Mouse (Mus musculus) spleen, postnatal 4 days (tissue): ENCODE results near the gene Ifi214.
"Not testable (repeated sequence)": the region's sequence is repeated elsewhere in the genome, so short reads cannot be mapped to it uniquely, and the experiment has no call there.

Source experiments
- DNase-seq, 2 experiments: peaks; one replicate each; pipeline ENCODE4 v3.0.0; 2022; ENCODE audit warnings: low spot score in 2 of 2

Ifi214 gene

GRCm38 (mm10) chr1:173535791-173536190, at the start of gene Ifi214:
Gene Ifi214, minus strand, starts transcription at chr1:173535957.
- not testable (repeated sequence) for DNase-seq

- DNase-seq = no peak
Observed at GRCm38 (mm10) chr1:173579921-173580585, 44.3 kb upstream of the Ifi214 start.

- no peak for DNase-seq
Observed at GRCm38 (mm10) chr1:173579079-173579478, 43.3 kb upstream of the Ifi214 start.

GRCm38 (mm10) chr1:173550491-173551050, 14.8 kb upstream of the Ifi214 start:
- not testable (repeated sequence) for DNase-seq

GRCm38 (mm10) chr1:173548798-173549197, 13.0 kb upstream of the Ifi214 start:
- DNase-seq = not testable (repeated sequence)

- no peak for DNase-seq
Observed at GRCm38 (mm10) chr1:173521452-173521851, 14.3 kb downstream of the Ifi214 start.

GRCm38 (mm10) chr1:173510595-173510994, 25.2 kb downstream of the Ifi214 start:
- not testable (repeated sequence) for DNase-seq

- DNase-seq = not testable (repeated sequence)
Observed at GRCm38 (mm10) chr1:173491483-173491882, 44.3 kb downstream of the Ifi214 start.

GRCm38 (mm10) chr1:173490812-173491480, 44.8 kb downstream of the Ifi214 start, which contains the start of gene Ifi206:
Gene Ifi206, minus strand, starts transcription at chr1:173491041.
- not testable (repeated sequence) for DNase-seq

GRCm38 (mm10) chr1:173481182-173481574, 54.6 kb downstream of the Ifi214 start:
- DNase-seq = not testable (repeated sequence)

- DNase-seq = not testable (repeated sequence)
Observed at GRCm38 (mm10) chr1:173480399-173481181, 55.2 kb downstream of the Ifi214 start.
